Mouse (Mus musculus) neural tube, embryonic 11.5 days (tissue): ENCODE measurements around the gene Slc2a9. TPM values are rescaled to one million over a fixed set of nuclear protein-coding genes. Genes with fewer than 3 reads are reported as not detected.

Source experiments
- ATAC-seq: fragments of 200-750 bp; cut with Nextera tagmentation; 2 replicates; pipeline ENCODE4 v1.8.0; 2017; ENCODE audit warnings: moderate number of reproducible peaks, mild to moderate bottlenecking, moderate TSS enrichment, moderate library complexity; ENCODE audit not compliant: insufficient read depth, low FRiP score, low TSS enrichment
- DNase-seq: peaks from one replicate; pipeline ENCODE4 v3.0.0-alpha.2; 2015; ENCODE audit warnings: low spot score
- H3K27ac ChIP-seq: fragments of 300-500 bp; sonication (generic); 2 replicates; pipeline ENCODE4 v1.5.1; 2014; ENCODE audit warnings: low read depth, mild to moderate bottlenecking, low read length
- H3K27me3 ChIP-seq: fragments of 300-500 bp; sonication (generic); 2 replicates; pipeline ENCODE4 v1.6.1; 2014; ENCODE audit warnings: mild to moderate bottlenecking, low read length, mixed read lengths; ENCODE audit not compliant: control insufficient read depth, insufficient read depth
- H3K36me3 ChIP-seq: fragments of 300-500 bp; sonication (generic); 2 replicates; pipeline ENCODE4 v1.6.1; 2014; ENCODE audit warnings: mild to moderate bottlenecking, low read length, moderate library complexity, mixed read lengths; ENCODE audit not compliant: control insufficient read depth, insufficient read depth
- H3K4me1 ChIP-seq: fragments of 300-500 bp; sonication (generic); 2 replicates; pipeline ENCODE4 v1.6.1; 2014; ENCODE audit warnings: low read length, mixed read lengths; ENCODE audit not compliant: control insufficient read depth, insufficient read depth
- H3K4me2 ChIP-seq: fragments of 300-500 bp; sonication (generic); 2 replicates; pipeline ENCODE4 v1.6.1; 2014; ENCODE audit warnings: low read depth, mild to moderate bottlenecking, moderate library complexity
- H3K4me3 ChIP-seq: fragments of 300-500 bp; sonication (generic); 2 replicates; pipeline ENCODE4 v1.5.1; 2014; ENCODE audit warnings: low read depth, low read length
- H3K9ac ChIP-seq: fragments of 300-500 bp; sonication (generic); 2 replicates; pipeline ENCODE4 v1.6.1; 2014; ENCODE audit warnings: mild to moderate bottlenecking, low read length
- H3K9me3 ChIP-seq: fragments of 300-500 bp; sonication (generic); 2 replicates; pipeline ENCODE4 v1.6.1; 2016; ENCODE audit warnings: low read length; ENCODE audit not compliant: control insufficient read depth
- WGBS: fragments of 180-500 bp; shearing (Covaris S2); extraction: QIAGEN DNeasy Blood & Tissue Kit; methylation state at CpG from one replicate; pipeline ENCODE4 v1.1.7; 2014; 5-methylcytosine and 5-hydroxymethylcytosine counted together
- polyA plus RNA-seq: library from polyadenylated mRNA; unstranded; fragments of >200 nt; fragmentation: Nextera tagmentation; extraction: Ambion mirVana; gene quantifications from 2 replicates; pipeline ENCODE4 v1.2.1, GENCODE M21; 2014

Gene Slc2a9
- polyA plus RNA-seq, 1 experiment from 2014 or later = 0.77 TPM

DNA sequence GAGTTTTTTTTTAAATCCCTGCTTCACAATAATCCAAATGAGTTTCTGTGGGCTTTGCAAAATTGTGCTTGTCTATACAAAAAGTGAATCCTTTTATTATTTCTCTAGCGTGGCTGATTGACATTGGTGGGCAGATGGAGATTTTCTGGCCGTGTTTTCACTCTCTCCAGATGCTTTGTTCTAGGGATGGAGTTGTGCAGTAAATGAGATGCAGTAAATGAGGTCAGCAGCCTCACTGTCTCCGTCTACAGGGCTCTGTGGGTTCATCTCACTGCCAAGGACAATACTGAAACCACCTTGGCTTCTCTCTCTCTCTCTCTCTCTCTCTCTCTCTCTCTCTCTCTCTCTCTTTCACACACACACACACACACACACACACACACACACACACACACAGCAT is 99.3 kb downstream of the Slc2a9 start:
- Histone ChIP-seq H3K4me2 (no peak overlapping the region), H3K36me3 (no peaks in the 10 kb centered on the region), H3K4me3 (no peak overlapping the region), H3K4me1 (no peaks in the 10 kb centered on the region; the same call in 1 of the 2 replicates), H3K27me3 (no peaks in the 10 kb centered on the region), H3K27ac (no peak overlapping the region), H3K9ac (no peak overlapping the region), H3K9me3 (no peaks in the 10 kb centered on the region)
- DNase-seq (no peak), ATAC-seq (no peak)
- WGBS = 38% methylated on average over 3 of the region's 3 CpGs

DNA sequence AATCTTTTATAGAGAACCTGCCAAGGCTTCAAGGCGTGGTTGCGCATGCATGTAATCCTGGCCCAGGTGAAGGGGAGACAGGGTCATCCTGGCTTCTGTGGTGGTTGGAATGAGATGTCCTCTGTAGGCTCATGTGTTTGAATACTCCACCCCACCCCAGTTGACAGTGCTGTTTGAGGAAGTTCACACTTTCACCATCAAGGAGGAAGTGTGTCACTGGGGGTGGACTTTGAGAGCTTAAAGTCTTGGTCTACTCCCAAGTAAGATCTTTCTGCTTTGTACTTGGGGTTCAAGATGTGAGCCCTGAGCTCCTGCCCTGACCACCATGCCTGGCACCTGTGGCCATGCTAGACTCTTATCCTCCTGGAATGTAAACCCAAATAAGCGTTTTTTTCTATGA is 100.7 kb downstream of the Slc2a9 start:
- no peak overlapping the region for H3K9ac ChIP-seq
- no peak for ATAC-seq
- no peak overlapping the region for H3K4me2 ChIP-seq
- H3K4me1 ChIP-seq = no peaks in the 10 kb centered on the region; the same call in 1 of the 2 replicates
- no peaks in the 10 kb centered on the region for H3K36me3 ChIP-seq
- 94% methylated on average over 3 of the region's 3 CpGs for WGBS
- no peak for DNase-seq
- no peak overlapping the region for H3K27ac ChIP-seq
- no peak overlapping the region for H3K4me3 ChIP-seq
- H3K27me3 ChIP-seq = no peaks in the 10 kb centered on the region
- H3K9me3 ChIP-seq = no peaks in the 10 kb centered on the region

DNA sequence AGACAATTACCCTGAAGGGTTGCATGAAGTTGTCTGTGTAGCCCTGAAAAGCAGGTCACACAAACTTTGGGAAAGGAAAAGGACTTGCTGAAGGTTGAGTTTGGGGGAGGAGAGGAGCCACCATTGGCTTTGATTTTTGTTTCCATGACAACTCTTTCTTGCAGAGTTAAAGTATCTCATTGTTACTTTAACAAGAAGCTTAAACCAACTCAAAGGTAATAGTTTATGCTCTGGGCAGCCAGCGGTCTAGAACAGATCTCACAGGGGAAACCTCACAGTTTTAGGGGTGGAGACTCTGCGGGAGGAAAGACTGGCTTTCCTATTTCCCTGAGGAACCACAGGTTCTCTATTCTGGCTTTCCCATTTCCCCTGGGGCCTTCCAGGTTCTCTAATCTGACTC is 114.1 kb downstream of the Slc2a9 start:
- no peak for ATAC-seq

DNA sequence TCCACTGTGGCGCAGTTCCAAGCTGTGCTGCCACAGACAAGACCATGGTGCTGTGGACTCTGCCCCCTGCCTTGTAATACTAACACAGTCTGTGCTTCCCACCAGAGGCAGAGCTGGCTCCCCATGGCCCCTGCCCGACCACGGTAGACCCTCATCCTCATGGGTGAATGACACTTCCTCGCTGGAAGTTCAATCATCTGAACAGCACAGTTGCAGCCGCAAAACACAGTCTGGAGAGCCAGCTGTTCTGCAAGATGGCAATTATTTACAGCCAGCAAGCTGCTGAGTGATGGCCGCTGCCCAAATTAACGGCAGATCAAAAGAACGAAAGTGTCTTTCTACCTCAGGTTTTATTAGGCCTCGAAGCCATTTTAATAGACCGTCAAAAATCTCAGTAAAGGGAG is 114.5 kb downstream of the Slc2a9 start:
- Histone ChIP-seq H3K4me3 (no peak overlapping the region), H3K27ac (no peak overlapping the region), H3K27me3 (no peaks in the 10 kb centered on the region), H3K9me3 (no peaks in the 10 kb centered on the region), H3K36me3 (no peaks in the 10 kb centered on the region), H3K9ac (no peak overlapping the region), H3K4me1 (peaks cover 11% of the 10 kb centered on the region; the same call in 1 of the 2 replicates), H3K4me2 (no peak overlapping the region)
- 9% methylated on average over 10 of the region's 10 CpGs for WGBS
- DNase-seq (peak; percentile 38), ATAC-seq (peak; percentile 67; the same call in 1 of the 2 replicates)

More for the DNA sequence above, 114.1 kb downstream of the Slc2a9 start:
- H3K9ac ChIP-seq = no peak overlapping the region
- H3K4me1 ChIP-seq = peaks cover 11% of the 10 kb centered on the region; the same call in 1 of the 2 replicates
- no peaks in the 10 kb centered on the region for H3K9me3 ChIP-seq
- H3K36me3 ChIP-seq = no peaks in the 10 kb centered on the region
- H3K27ac ChIP-seq = no peak overlapping the region
- no peak for DNase-seq
- H3K4me3 ChIP-seq = no peak overlapping the region
- H3K4me2 ChIP-seq = no peak overlapping the region
- 14% methylated on average over 2 of the region's 2 CpGs for WGBS
- no peaks in the 10 kb centered on the region for H3K27me3 ChIP-seq

DNA sequence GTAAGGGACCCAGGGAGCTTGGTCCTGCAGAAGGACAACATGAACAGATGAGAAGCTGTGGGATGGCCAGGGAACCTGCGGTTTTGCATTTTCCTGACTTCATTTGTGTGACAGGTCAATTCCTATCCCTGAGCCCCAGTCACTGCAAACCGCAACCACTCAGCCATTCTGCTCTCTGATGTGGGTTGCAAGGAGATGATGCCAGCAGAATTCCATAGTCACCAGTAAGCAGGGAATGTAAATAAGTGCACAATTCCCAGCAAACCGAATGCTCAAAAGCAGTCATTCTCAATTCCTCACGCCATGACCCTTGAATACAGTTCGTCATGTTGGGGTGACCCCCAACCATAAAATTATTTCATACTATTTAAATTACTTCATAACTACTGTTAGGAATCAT is 123.0 kb downstream of the Slc2a9 start:
- H3K36me3 ChIP-seq = no peaks in the 10 kb centered on the region
- no peaks in the 10 kb centered on the region for H3K9me3 ChIP-seq
- ATAC-seq = no peak
- no peak overlapping the region for H3K4me2 ChIP-seq
- H3K4me1 ChIP-seq = no peaks in the 10 kb centered on the region
- H3K27me3 ChIP-seq = no peaks in the 10 kb centered on the region
- no peak for DNase-seq
- 94% methylated on average over 5 of the region's 5 CpGs for WGBS
- H3K9ac ChIP-seq = no peak overlapping the region
- no peak overlapping the region for H3K27ac ChIP-seq
- H3K4me3 ChIP-seq = no peak overlapping the region

DNA sequence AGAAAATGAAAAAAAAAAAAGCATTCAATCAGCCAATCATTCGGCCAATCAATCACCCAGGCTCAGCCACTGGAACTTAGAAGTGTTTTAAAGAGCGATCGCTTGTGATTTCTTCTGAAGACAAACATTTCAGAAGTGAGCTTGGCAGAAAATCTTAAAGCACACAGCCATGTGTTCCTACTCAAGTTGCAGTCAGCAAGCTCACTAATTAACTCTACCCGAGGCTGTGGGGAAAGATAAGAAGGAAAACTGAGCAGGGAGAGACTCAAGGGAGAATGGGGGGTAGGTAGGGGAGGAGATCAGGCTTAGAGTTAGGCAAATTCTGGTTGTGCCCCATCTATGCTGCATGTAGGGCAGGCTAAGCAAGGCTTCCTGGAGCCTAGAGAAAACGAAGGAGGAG is 130.6 kb downstream of the Slc2a9 start:
- Histone ChIP-seq H3K4me2 (no peak overlapping the region), H3K9me3 (no peaks in the 10 kb centered on the region), H3K27me3 (no peaks in the 10 kb centered on the region), H3K9ac (no peak overlapping the region), H3K36me3 (no peaks in the 10 kb centered on the region), H3K4me3 (no peak overlapping the region), H3K27ac (no peak overlapping the region), H3K4me1 (no peaks in the 10 kb centered on the region)
- no peak for DNase-seq
- no peak for ATAC-seq
- WGBS = 59% methylated on average over 5 of the region's 5 CpGs

DNA sequence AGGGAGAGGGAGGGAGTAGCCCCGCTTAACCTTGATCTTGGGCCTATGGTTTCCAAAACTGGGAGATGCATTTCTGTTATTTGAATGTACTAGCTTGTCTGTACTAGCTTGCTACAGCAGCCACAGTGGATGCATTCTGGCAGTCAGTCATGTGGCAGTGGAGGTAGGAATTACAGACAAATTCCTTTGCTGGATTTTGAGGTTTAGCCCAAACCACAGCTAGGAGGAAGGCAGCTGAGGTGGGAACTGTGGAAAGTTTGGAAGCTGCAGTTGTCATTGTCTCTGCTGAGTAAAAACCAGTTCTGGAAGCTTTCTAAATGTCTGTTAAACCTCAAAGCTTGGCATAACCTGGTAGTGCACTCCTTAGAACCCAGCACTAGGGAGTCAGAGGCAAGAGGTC is 131.6 kb downstream of the Slc2a9 start:
- 91% methylated on average over 1 of the region's 1 CpGs for WGBS
- ATAC-seq = no peak
- no peak for DNase-seq

DNA sequence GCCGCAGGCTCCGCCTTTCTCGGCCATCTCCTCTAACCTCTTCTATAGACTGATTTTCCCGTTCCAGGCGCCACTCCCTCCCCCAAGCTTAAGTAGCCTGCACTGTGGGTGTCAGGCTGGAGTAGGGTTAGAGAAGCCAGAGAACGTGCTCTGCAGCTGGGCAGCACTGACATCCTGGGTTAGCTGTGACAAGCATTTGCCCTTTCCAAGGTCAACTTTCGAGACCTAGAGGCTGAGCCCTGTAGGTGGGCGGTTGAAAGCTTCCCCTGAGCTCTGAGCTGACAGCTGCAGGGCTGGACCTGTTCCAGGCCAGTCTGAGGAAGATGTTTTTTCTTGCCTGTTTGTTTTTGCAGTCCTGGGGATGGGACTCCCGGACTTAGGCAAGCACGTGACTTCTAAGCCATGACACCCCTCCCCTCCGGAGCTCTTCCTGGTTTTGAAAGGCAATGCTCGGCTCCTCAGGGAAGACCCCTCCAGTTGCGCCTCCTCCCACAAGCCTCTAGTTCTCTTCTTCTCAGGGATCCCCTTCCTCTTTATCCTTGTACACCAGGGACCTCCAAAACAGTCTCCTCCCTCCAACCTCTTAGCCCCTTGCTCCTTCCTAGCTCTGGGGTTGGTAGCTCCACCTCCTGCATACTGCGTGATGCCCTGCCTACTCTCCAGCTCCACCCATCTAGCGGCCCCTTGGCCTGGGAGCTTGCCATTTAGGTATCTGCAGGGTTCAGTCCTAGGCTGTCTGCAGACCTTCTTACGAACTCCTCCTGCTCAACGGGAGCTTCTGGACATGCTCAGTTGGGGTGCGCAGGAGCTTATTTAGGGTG is 136.1 kb downstream of the Slc2a9 start:
- Histone ChIP-seq H3K4me2 (peak overlapping the region; percentile 37), H3K9me3 (no peaks in the 10 kb centered on the region), H3K27ac (no peak overlapping the region), H3K4me1 (peaks cover 5% of the 10 kb centered on the region; the same call in 1 of the 2 replicates), H3K9ac (no peak overlapping the region), H3K36me3 (no peaks in the 10 kb centered on the region), H3K4me3 (peak overlapping the region; percentile 16), H3K27me3 (no peaks in the 10 kb centered on the region)
- 13% methylated on average over 18 of the region's 18 CpGs for WGBS
- DNase-seq = no peak
- ATAC-seq = no peak

More for the DNA sequence above, 131.6 kb downstream of the Slc2a9 start:
- H3K9ac ChIP-seq = no peak overlapping the region
- peaks cover 5% of the 10 kb centered on the region; the same call in 1 of the 2 replicates for H3K4me1 ChIP-seq
- H3K9me3 ChIP-seq = no peaks in the 10 kb centered on the region
- H3K4me3 ChIP-seq = no peak overlapping the region
- H3K27me3 ChIP-seq = no peaks in the 10 kb centered on the region
- no peak overlapping the region for H3K27ac ChIP-seq
- no peaks in the 10 kb centered on the region for H3K36me3 ChIP-seq
- H3K4me2 ChIP-seq = no peak overlapping the region

DNA sequence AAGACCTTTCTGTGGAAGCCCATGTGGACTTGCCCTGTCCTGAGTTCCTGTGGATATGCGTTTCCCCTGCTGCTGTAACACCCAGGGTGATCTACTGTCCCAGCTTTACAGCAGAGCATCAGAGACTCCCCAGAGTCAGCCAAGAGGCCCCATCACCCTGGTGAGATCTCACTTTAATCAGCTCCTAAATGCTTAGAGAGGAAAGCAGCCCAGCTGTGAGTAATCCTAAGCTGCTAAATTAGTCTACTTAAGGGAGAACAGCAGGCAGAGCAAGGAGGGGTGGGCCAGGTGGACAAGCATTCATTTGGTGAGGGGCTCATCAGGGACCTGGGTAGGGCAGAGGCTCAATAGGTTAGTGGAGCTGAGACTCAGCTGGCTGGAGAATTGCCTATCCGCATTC is 137.4 kb downstream of the Slc2a9 start:
- DNase-seq = no peak
- no peak overlapping the region for H3K27ac ChIP-seq
- H3K4me2 ChIP-seq = no peak overlapping the region
- ATAC-seq = no peak
- no peak overlapping the region for H3K4me3 ChIP-seq
- no peaks in the 10 kb centered on the region for H3K9me3 ChIP-seq
- no peaks in the 10 kb centered on the region for H3K36me3 ChIP-seq
- H3K9ac ChIP-seq = no peak overlapping the region
- peaks cover 5% of the 10 kb centered on the region; the same call in 1 of the 2 replicates for H3K4me1 ChIP-seq
- no peaks in the 10 kb centered on the region for H3K27me3 ChIP-seq
- WGBS = 49% methylated on average over 2 of the region's 2 CpGs
